Mouse (Mus musculus): ENCODE results near the gene Ptpn14. TPM values are rescaled to one million over a fixed set of nuclear protein-coding genes. Genes with fewer than 3 reads are reported as not detected.
A peak's percentile ranks its signal among the peaks of the same experiment; 100 is the strongest.
"Not testable (repeated sequence)": the region's sequence is repeated elsewhere in the genome, so short reads cannot be mapped to it uniquely, and the experiment has no call there.

Gene Ptpn14
- 5.4 and 6.3 TPM in 2 replicates for polyA plus RNA-seq (2016; fragmentation: Nextera tagmentation; extraction: Ambion mirVana)

- whole genome bisulfite sequencing = under 1% methylated on average over 94 of the region's 98 CpGs
- peak within 1 kb of the TSS; percentile 92 for H3K27ac ChIP-seq
- DNase-seq (ENCODE audit: low spot score) = peak; percentile 87
- H3K27me3 ChIP-seq (ENCODE audit: low read depth, poor library complexity, severe bottlenecking) = peaks cover 25% of the 10 kb centered on the region
- H3K36me3 ChIP-seq = no peaks in the 10 kb centered on the region
- H3K4me3 ChIP-seq = peak within 1 kb of the TSS; percentile 86
- H3K9me3 ChIP-seq (replicated peaks) = no peaks in the 10 kb centered on the region
- H3K4me1 ChIP-seq = peaks cover 58% of the 10 kb centered on the region
These were observed at the start of gene Ptpn14 for GRCm38 (mm10) chr1:189727884-189728783. Gene Ptpn14, plus strand, starts transcription at chr1:189728268.

- no peaks in the 10 kb centered on the region for H3K9me3 ChIP-seq (replicated peaks)
- H3K4me1 ChIP-seq = no peaks in the 10 kb centered on the region
- 95% methylated on average over 3 of the region's 3 CpGs for WGBS
- peaks cover 97% of the 10 kb centered on the region for H3K36me3 ChIP-seq
- H3K27ac ChIP-seq = no peak overlapping the region
- H3K27me3 ChIP-seq (ENCODE audit: low read depth, poor library complexity, severe bottlenecking) = no peaks in the 10 kb centered on the region
- H3K4me3 ChIP-seq = no peak overlapping the region
- no peak for DNase-seq (ENCODE audit: low spot score)
These were observed 48.5 kb upstream of the Ptpn14 start for GRCm38 (mm10) chr1:189679555-189679954.

- peaks cover 26% of the 10 kb centered on the region for H3K4me1 ChIP-seq
- 92% methylated on average over 9 of the region's 9 CpGs for WGBS
- H3K36me3 ChIP-seq = peaks cover 61% of the 10 kb centered on the region
- H3K27me3 ChIP-seq (ENCODE audit: low read depth, poor library complexity, severe bottlenecking) = no peaks in the 10 kb centered on the region
- DNase-seq (ENCODE audit: low spot score) = no peak
- no peaks in the 10 kb centered on the region for H3K9me3 ChIP-seq (replicated peaks)
- H3K4me3 ChIP-seq = no peak overlapping the region
- H3K27ac ChIP-seq = no peak overlapping the region
These were observed 43.2 kb upstream of the Ptpn14 start for GRCm38 (mm10) chr1:189684786-189685415.

- H3K27ac ChIP-seq = no peak overlapping the region
- peaks cover 31% of the 10 kb centered on the region for H3K4me1 ChIP-seq
- WGBS = 93% methylated on average over 6 of the region's 6 CpGs
- no peak overlapping the region; the same call in 1 of the 2 replicates for H3K4me3 ChIP-seq
- no peak for DNase-seq (ENCODE audit: low spot score)
- peaks cover 50% of the 10 kb centered on the region for H3K36me3 ChIP-seq
- H3K9me3 ChIP-seq (replicated peaks) = no peaks in the 10 kb centered on the region
- no peaks in the 10 kb centered on the region for H3K27me3 ChIP-seq (ENCODE audit: low read depth, poor library complexity, severe bottlenecking)
These were observed 42.0 kb upstream of the Ptpn14 start for GRCm38 (mm10) chr1:189686025-189686424.

GRCm38 (mm10) chr1:189687654-189688387 is 40.2 kb upstream of the Ptpn14 start, which contains the start of gene Cenpf:
Gene Cenpf, minus strand, starts transcription at chr1:189688086.
- peak within 1 kb of the TSS; percentile 91 for H3K27ac ChIP-seq
- under 1% methylated on average over 55 of the region's 55 CpGs for WGBS

GRCm38 (mm10) chr1:189688388-189688750 is 39.7 kb upstream of the Ptpn14 start:
- 2% methylated on average over 15 of the region's 15 CpGs for WGBS
- H3K36me3 ChIP-seq = peaks cover 26% of the 10 kb centered on the region
- H3K4me3 ChIP-seq = peak overlapping the region; percentile 77
- DNase-seq (ENCODE audit: low spot score) = no peak
- H3K9me3 ChIP-seq (replicated peaks) = no peaks in the 10 kb centered on the region
- peak overlapping the region; percentile 91 for H3K27ac ChIP-seq
- H3K27me3 ChIP-seq (ENCODE audit: low read depth, poor library complexity, severe bottlenecking) = no peaks in the 10 kb centered on the region
- H3K4me1 ChIP-seq = peaks cover 31% of the 10 kb centered on the region

More at GRCm38 (mm10) chr1:189687654-189688387, 40.2 kb upstream of the Ptpn14 start, which contains the start of gene Cenpf:
- peaks cover 31% of the 10 kb centered on the region for H3K4me1 ChIP-seq
- no peaks in the 10 kb centered on the region for H3K27me3 ChIP-seq (ENCODE audit: low read depth, poor library complexity, severe bottlenecking)
- H3K36me3 ChIP-seq = peaks cover 32% of the 10 kb centered on the region
- H3K9me3 ChIP-seq (replicated peaks) = no peaks in the 10 kb centered on the region
- peak within 1 kb of the TSS; percentile 77 for H3K4me3 ChIP-seq
- DNase-seq (ENCODE audit: low spot score) = peak; percentile 99

- WGBS = 41% methylated on average over 4 of the region's 4 CpGs
- no peaks in the 10 kb centered on the region for H3K9me3 ChIP-seq (replicated peaks)
- H3K4me3 ChIP-seq = peak overlapping the region; percentile 77
- DNase-seq (ENCODE audit: low spot score) = no peak
- peaks cover 17% of the 10 kb centered on the region for H3K36me3 ChIP-seq
- no peaks in the 10 kb centered on the region for H3K27me3 ChIP-seq (ENCODE audit: low read depth, poor library complexity, severe bottlenecking)
- peaks cover 31% of the 10 kb centered on the region for H3K4me1 ChIP-seq
- peak overlapping the region; percentile 91 for H3K27ac ChIP-seq
These were observed 38.8 kb upstream of the Ptpn14 start for GRCm38 (mm10) chr1:189689050-189689833.

- H3K9me3 ChIP-seq (replicated peaks); H3K27me3 ChIP-seq (ENCODE audit: low read depth, poor library complexity, severe bottlenecking); H3K27ac ChIP-seq; H3K36me3 ChIP-seq; H3K4me3 ChIP-seq; DNase-seq (ENCODE audit: low spot score): not testable (repeated sequence)
- 46% methylated on average over 3 of the region's 3 CpGs for WGBS
- peaks cover 18% of the 10 kb centered on the region for H3K4me1 ChIP-seq
These were observed 35.6 kb upstream of the Ptpn14 start for GRCm38 (mm10) chr1:189692442-189692841.

GRCm38 (mm10) chr1:189694391-189694790 is 33.7 kb upstream of the Ptpn14 start:
- no peaks in the 10 kb centered on the region for H3K27me3 ChIP-seq (ENCODE audit: low read depth, poor library complexity, severe bottlenecking)
- peaks cover 10% of the 10 kb centered on the region for H3K4me1 ChIP-seq
- H3K9me3 ChIP-seq (replicated peaks) = no peaks in the 10 kb centered on the region
- H3K27ac ChIP-seq = no peak overlapping the region
- H3K4me3 ChIP-seq = no peak overlapping the region
- no peak for DNase-seq (ENCODE audit: low spot score)
- 94% methylated on average over 2 of the region's 2 CpGs for WGBS
- no peaks in the 10 kb centered on the region for H3K36me3 ChIP-seq

- Histone ChIP-seq H3K27me3 (ENCODE audit: low read depth, poor library complexity, severe bottlenecking) (no peaks in the 10 kb centered on the region), H3K36me3 (no peaks in the 10 kb centered on the region), H3K4me1 (0 out of 2 replicates have a peak, but pooled peaks cover under 1% of the 10 kb centered on the region), H3K27ac (no peak overlapping the region), H3K9me3 (replicated peaks) (no peaks in the 10 kb centered on the region), H3K4me3 (no peak overlapping the region)
- DNase-seq (ENCODE audit: low spot score) = no peak
These were observed 32.7 kb upstream of the Ptpn14 start for GRCm38 (mm10) chr1:189695321-189695720.

GRCm38 (mm10) chr1:189698416-189698815 is 29.7 kb upstream of the Ptpn14 start:
- H3K4me3 ChIP-seq = no peak overlapping the region
- DNase-seq (ENCODE audit: low spot score) = no peak
- H3K27me3 ChIP-seq (ENCODE audit: low read depth, poor library complexity, severe bottlenecking) = no peaks in the 10 kb centered on the region
- no peaks in the 10 kb centered on the region for H3K36me3 ChIP-seq
- H3K9me3 ChIP-seq (replicated peaks) = no peaks in the 10 kb centered on the region
- H3K27ac ChIP-seq = no peak overlapping the region
- 62% methylated on average over 4 of the region's 4 CpGs for WGBS
- peaks cover 9% of the 10 kb centered on the region for H3K4me1 ChIP-seq

- no peak overlapping the region for H3K27ac ChIP-seq
- H3K4me1 ChIP-seq = peaks cover 10% of the 10 kb centered on the region
- 79% methylated on average over 6 of the region's 6 CpGs for WGBS
- H3K9me3 ChIP-seq (replicated peaks) = no peaks in the 10 kb centered on the region
- H3K27me3 ChIP-seq (ENCODE audit: low read depth, poor library complexity, severe bottlenecking) = no peaks in the 10 kb centered on the region
- H3K4me3 ChIP-seq = no peak overlapping the region
- no peaks in the 10 kb centered on the region for H3K36me3 ChIP-seq
- no peak for DNase-seq (ENCODE audit: low spot score)
These were observed 27.9 kb upstream of the Ptpn14 start for GRCm38 (mm10) chr1:189700186-189700585.
